Mouse (Mus musculus) limb, embryonic 14.5 days (tissue): Measurements from ENCODE around the gene Fam20a. TPM values are rescaled to one million over a fixed set of nuclear protein-coding genes. Genes with fewer than 3 reads are reported as not detected.

ENCODE experiments used
- ATAC-seq: fragments of 200-750 bp; cut with Nextera tagmentation; 2 replicates; pipeline ENCODE4 v1.8.0; 2017; ENCODE audit warnings: low read depth, moderate number of reproducible peaks, moderate TSS enrichment; ENCODE audit not compliant: low FRiP score
- DNase-seq: peaks from one replicate; pipeline ENCODE4 v3.0.0-alpha.2; 2015; ENCODE audit warnings: low spot score
- H3K27ac ChIP-seq: fragments of 300-500 bp; sonication (generic); replicated peaks from 2 replicates; pipeline ENCODE4 v1.5.1; 2014; ENCODE audit warnings: low read depth, mild to moderate bottlenecking, low read length, moderate library complexity, mixed read lengths
- H3K27me3 ChIP-seq: fragments of 300-500 bp; sonication (generic); 2 replicates; pipeline ENCODE4 v1.6.1; 2014; ENCODE audit warnings: low read length, mixed read lengths; ENCODE audit not compliant: control insufficient read depth, insufficient read depth
- H3K36me3 ChIP-seq: fragments of 300-500 bp; sonication (generic); 2 replicates; pipeline ENCODE4 v1.6.1; 2014; ENCODE audit warnings: mild to moderate bottlenecking, low read length, moderate library complexity, mixed read lengths; ENCODE audit not compliant: control insufficient read depth, insufficient read depth
- H3K4me1 ChIP-seq: fragments of 300-500 bp; sonication (generic); 2 replicates; pipeline ENCODE4 v1.6.1; 2014; ENCODE audit warnings: antibody characterized with exemption, low read length, mixed read lengths; ENCODE audit not compliant: control insufficient read depth, insufficient read depth
- H3K4me2 ChIP-seq: fragments of 300-500 bp; sonication (generic); replicated peaks from 2 replicates; pipeline ENCODE4 v1.6.1; 2014; ENCODE audit warnings: low read depth, mild to moderate bottlenecking, low read length, moderate library complexity; ENCODE audit not compliant: severe bottlenecking
- H3K4me3 ChIP-seq: fragments of 300-500 bp; sonication (generic); replicated peaks from 2 replicates; pipeline ENCODE4 v1.5.1; 2014; ENCODE audit warnings: low read length
- H3K9ac ChIP-seq: fragments of 300-500 bp; sonication (generic); 2 replicates; pipeline ENCODE4 v1.6.1; 2014; ENCODE audit warnings: mild to moderate bottlenecking, low read depth, low read length, moderate library complexity; ENCODE audit not compliant: severe bottlenecking
- H3K9me3 ChIP-seq: fragments of 300-500 bp; sonication (generic); 2 replicates; pipeline ENCODE4 v1.6.1; 2016; ENCODE audit warnings: low read length; ENCODE audit not compliant: control insufficient read depth
- POLR2A ChIP-seq: fragments of 200-500 bp; IDR thresholded peaks from 2 replicates; pipeline ENCODE4 v1.8.0; 2012; ENCODE audit warnings: inconsistent platforms, mild to moderate bottlenecking, moderate library complexity, borderline replicate concordance; ENCODE audit not compliant: insufficient read depth, insufficient read length; ENCODE audit errors: extremely low read depth
- WGBS: fragments of 180-500 bp; shearing (Covaris S2); extraction: QIAGEN DNeasy Blood & Tissue Kit; methylation state at CpG from one replicate; pipeline ENCODE4 v1.1.7; 2014; 5-methylcytosine and 5-hydroxymethylcytosine counted together
- polyA plus RNA-seq, 2 experiments: library from polyadenylated mRNA; depleted of rRNA in 1 of 2; stranded (reverse) in 1 of 2; unstranded in 1 of 2; fragments of >200 nt; fragmentation: Nextera tagmentation in 1 of 2; extraction: Ambion mirVana in 1 of 2; gene quantifications; 2 replicates each; pipeline versions ENCODE4 v1.2.1 to v1.2.3; 2012 to 2014

Fam20a gene
- polyA plus RNA-seq (2012; rRNA removed) (9.4 and 12.4 TPM in 2 replicates), polyA plus RNA-seq (2014; fragmentation: Nextera tagmentation; extraction: Ambion mirVana) (6.4 and 6.9 TPM in 2 replicates)

DNA sequence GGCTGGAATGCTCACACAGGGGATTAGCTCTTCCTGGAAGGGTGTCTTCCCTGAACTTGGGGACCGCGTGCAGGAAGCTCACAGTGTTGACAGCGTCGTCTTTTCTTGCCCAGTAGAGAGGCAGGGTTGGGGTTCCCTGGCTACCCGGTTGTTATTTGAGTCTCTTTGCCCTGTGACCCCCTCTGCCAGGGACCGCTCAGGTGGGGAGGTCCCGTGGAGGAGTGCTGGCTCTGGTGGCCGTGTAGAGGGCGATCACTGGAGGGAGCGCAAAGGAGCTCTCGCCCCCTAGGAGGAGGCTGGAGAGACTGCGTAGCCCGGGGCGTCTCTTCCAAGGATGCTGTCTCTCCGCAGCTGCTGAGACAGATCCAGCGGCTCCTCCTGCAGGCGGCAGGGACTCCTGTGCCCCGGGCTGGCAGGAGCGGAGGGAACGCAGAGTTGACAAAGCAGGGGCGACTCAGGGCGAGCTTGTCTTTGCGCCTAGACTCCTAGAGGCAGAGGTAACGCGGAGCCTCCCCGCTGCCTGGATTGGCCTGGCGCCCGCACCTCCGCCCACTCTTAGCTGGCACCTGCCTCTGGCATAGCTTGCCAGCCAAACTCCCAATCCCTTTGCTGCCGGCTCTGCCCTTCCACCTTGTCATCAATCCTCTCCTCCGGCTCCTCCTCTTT lies at the start of gene Fam20a:
Gene Fam20a, minus strand, starts transcription at position 499 of the 666 bp plus-strand sequence.
- ATAC-seq (peak; percentile 51), DNase-seq (peak; percentile 37)
- no peak for TF ChIP-seq POLR2A
- WGBS = 6% methylated on average over 31 of the region's 31 CpGs
- peak within 1 kb of the TSS; percentile 42 for H3K4me3 ChIP-seq
- H3K4me2 ChIP-seq = peak within 1 kb of the TSS; percentile 65
- H3K9ac ChIP-seq = peak within 1 kb of the TSS; percentile 44
- peaks cover 8% of the 10 kb centered on the region for H3K27me3 ChIP-seq
- peaks cover 14% of the 10 kb centered on the region for H3K4me1 ChIP-seq
- H3K9me3 ChIP-seq = no peaks in the 10 kb centered on the region
- no peaks in the 10 kb centered on the region for H3K36me3 ChIP-seq
- H3K27ac ChIP-seq = no peak within 1 kb of the TSS

DNA sequence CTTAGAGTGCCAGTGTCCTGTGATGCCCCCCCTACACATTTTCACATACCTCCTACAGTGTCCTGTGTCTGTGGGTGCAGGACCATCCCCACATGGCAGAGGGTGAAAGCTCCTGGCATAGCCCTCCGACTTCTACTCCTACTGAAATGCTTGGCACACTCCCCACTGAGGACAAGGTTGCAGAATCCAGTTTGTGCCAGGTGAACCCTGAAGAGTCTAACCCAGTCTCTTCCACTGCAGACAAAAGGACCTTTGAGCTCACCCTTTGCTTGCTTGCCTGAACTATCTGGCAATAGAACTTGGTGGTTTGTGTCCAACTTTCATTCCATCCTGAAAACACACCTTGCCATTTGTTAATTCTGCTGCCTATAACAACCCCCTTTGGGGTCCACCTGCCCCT lies 49.3 kb upstream of the Fam20a start:
- DNase-seq = no peak
- 71% methylated on average over 1 of the region's 1 CpGs for WGBS

DNA sequence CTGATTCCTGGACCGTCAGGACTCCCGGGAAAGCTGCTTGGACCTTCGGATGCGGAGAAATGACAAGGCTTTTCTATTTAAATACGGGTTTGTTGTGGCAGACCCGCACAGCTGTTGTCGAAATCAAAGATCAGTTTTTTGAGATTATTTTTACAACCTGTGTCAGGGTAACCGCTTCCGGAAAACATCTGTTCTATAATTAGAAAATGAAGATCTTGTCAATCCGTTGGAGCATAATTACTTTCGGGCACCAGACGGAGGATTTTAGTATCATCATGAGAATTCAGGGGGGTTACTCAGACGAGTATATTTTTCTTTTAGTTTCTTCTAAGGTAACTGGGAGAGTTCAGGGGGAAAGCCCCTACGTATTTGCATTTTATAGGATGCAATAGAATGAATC lies 48.1 kb upstream of the Fam20a start:
- Histone ChIP-seq H3K27me3 (no peaks in the 10 kb centered on the region), H3K9me3 (no peaks in the 10 kb centered on the region), H3K36me3 (no peaks in the 10 kb centered on the region), H3K4me2 (no peak overlapping the region), H3K9ac (no peak overlapping the region), H3K4me1 (no peaks in the 10 kb centered on the region), H3K4me3 (no peak overlapping the region), H3K27ac (no peak overlapping the region)
- DNase-seq (no peak), ATAC-seq (no peak)
- TF ChIP-seq POLR2A = no peak
- WGBS = 60% methylated on average over 14 of the region's 14 CpGs

More for the DNA sequence above, 49.3 kb upstream of the Fam20a start:
- Histone ChIP-seq H3K27ac (no peak overlapping the region), H3K4me3 (no peak overlapping the region), H3K9me3 (no peaks in the 10 kb centered on the region), H3K4me1 (no peaks in the 10 kb centered on the region), H3K27me3 (no peaks in the 10 kb centered on the region), H3K4me2 (no peak overlapping the region), H3K36me3 (no peaks in the 10 kb centered on the region), H3K9ac (no peak overlapping the region)
- no peak for ATAC-seq
- TF ChIP-seq POLR2A = no peak

DNA sequence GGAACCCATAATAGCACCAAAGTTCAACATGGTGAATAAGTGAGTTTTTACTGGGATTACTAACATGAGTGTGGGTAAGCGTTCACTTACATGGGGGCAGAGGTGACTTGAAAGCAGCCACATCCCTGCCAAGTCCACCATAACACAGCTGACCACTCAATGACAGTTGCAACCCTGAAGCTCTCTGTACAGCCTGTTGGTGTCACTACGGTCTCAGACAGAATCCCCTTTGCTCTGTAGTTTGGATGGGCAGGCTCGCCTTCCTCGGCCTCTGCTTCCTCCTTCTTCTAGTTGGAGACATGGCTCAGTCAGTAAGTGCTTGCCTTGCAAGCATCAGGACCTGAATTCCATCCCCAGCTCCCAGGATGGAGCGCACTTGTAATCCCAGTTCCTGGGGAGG lies 47.0 kb upstream of the Fam20a start:
- no peak overlapping the region for H3K27ac ChIP-seq
- ATAC-seq = no peak
- no peak for TF ChIP-seq POLR2A
- no peaks in the 10 kb centered on the region for H3K9me3 ChIP-seq
- H3K4me2 ChIP-seq = no peak overlapping the region
- 86% methylated on average over 5 of the region's 5 CpGs for WGBS
- H3K4me1 ChIP-seq = no peaks in the 10 kb centered on the region
- no peak overlapping the region for H3K9ac ChIP-seq
- DNase-seq = no peak
- H3K4me3 ChIP-seq = no peak overlapping the region
- H3K27me3 ChIP-seq = no peaks in the 10 kb centered on the region
- no peaks in the 10 kb centered on the region for H3K36me3 ChIP-seq

DNA sequence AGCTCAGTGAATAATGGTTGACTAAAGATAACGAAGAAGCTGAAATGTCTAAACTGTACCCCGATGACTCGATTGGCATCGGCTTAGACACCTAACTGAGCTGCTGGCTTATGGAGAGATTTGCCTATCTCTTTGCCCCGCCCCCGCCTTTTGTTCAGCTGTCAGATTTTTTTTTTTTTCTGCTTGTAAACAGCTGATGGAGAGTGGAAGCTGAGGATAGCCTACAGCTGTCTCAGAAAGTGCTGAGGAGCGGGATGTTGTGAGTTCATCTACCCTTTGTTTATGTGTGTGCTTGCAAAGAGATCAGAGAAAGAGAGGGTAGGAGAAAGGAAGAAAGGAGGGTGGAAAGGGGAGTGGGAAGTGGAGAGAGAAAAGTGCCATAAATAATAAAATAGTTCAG lies 38.0 kb upstream of the Fam20a start:
- no peak overlapping the region for H3K27ac ChIP-seq
- no peaks in the 10 kb centered on the region for H3K27me3 ChIP-seq
- no peaks in the 10 kb centered on the region for H3K36me3 ChIP-seq
- no peaks in the 10 kb centered on the region for H3K9me3 ChIP-seq
- TF ChIP-seq POLR2A = no peak
- no peaks in the 10 kb centered on the region for H3K4me1 ChIP-seq
- H3K9ac ChIP-seq = no peak overlapping the region
- ATAC-seq (no peak), DNase-seq (no peak)
- H3K4me2 ChIP-seq = no peak overlapping the region
- no peak overlapping the region for H3K4me3 ChIP-seq
- WGBS = 91% methylated on average over 7 of the region's 7 CpGs

DNA sequence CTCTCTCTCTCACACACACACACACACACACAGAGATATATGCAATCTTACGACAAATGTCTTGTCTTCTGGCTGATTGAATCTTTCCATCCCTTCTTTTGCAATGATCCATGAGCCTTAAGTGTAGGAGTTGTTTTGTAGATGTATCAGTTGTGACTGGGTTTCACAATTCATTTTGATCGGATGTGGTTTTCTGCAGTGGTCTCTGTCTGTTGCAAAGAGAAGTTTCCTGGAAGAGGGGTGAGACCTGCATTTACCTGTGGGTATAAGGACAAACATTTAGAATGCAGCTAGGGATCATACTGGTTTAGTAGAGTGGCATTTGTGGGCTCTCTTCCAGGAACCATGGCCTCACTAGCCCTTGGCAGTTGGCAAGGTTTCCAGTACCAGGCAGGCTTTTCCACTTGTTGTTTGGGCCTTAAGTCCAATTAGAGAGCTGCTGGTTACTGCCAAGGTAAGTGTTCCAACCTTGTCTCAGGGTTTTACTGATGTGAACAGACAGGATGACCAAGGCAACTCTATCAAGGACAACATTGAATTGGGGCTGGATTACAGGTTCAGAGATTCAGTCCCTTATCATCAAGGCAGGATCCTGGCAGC lies 36.6 kb upstream of the Fam20a start:
- Histone ChIP-seq H3K27me3 (no peaks in the 10 kb centered on the region), H3K9me3 (no peaks in the 10 kb centered on the region), H3K4me3 (no peak overlapping the region), H3K36me3 (no peaks in the 10 kb centered on the region), H3K9ac (no peak overlapping the region), H3K27ac (no peak overlapping the region), H3K4me1 (no peaks in the 10 kb centered on the region), H3K4me2 (no peak overlapping the region)
- no peak for TF ChIP-seq POLR2A
- no peak for DNase-seq
- 92% methylated on average over 2 of the region's 2 CpGs for WGBS
- ATAC-seq = no peak
